Mouse (Mus musculus) embryonic facial prominence, embryonic 12.5 days (tissue): ENCODE measurements around the gene Efs. TPM values are rescaled to one million over a fixed set of nuclear protein-coding genes. Genes with fewer than 3 reads are reported as not detected.

ENCODE experiments used
- ATAC-seq: fragments of 200-750 bp; cut with Nextera tagmentation; 2 replicates; pipeline ENCODE4 v1.8.0; 2017; ENCODE audit not compliant: insufficient number of reproducible peaks, insufficient read depth, low FRiP score, low TSS enrichment
- H3K27ac ChIP-seq: fragments of 300-500 bp; sonication (generic); 2 replicates; pipeline ENCODE4 v1.5.1; 2016; ENCODE audit warnings: mild to moderate bottlenecking
- H3K27me3 ChIP-seq: fragments of 300-500 bp; sonication (generic); 2 replicates; pipeline ENCODE4 v1.6.1; 2016; ENCODE audit warnings: mild to moderate bottlenecking, moderate library complexity
- H3K36me3 ChIP-seq: fragments of 300-500 bp; sonication (generic); 2 replicates; pipeline ENCODE4 v1.6.1; 2016; ENCODE audit warnings: mild to moderate bottlenecking
- H3K4me1 ChIP-seq: fragments of 300-500 bp; sonication (generic); 2 replicates; pipeline ENCODE4 v1.6.1; 2016
- H3K4me2 ChIP-seq: fragments of 300-500 bp; sonication (generic); replicated peaks from 2 replicates; pipeline ENCODE4 v1.6.1; 2016; ENCODE audit warnings: mild to moderate bottlenecking, moderate library complexity
- H3K4me3 ChIP-seq: fragments of 300-500 bp; sonication (generic); 2 replicates; pipeline ENCODE4 v1.5.1; 2016; ENCODE audit warnings: mild to moderate bottlenecking
- H3K9ac ChIP-seq: fragments of 300-500 bp; sonication (generic); 2 replicates; pipeline ENCODE4 v1.6.1; 2016; ENCODE audit warnings: mild to moderate bottlenecking, moderate library complexity
- H3K9me3 ChIP-seq: fragments of 300-500 bp; sonication (generic); 2 replicates; pipeline ENCODE4 v1.6.1; 2016; ENCODE audit warnings: mild to moderate bottlenecking, moderate library complexity
- WGBS: fragments of 180-500 bp; shearing (Covaris S2); methylation state at CpG from one replicate; pipeline ENCODE4 v1.1.7; 2016; 5-methylcytosine and 5-hydroxymethylcytosine counted together
- polyA plus RNA-seq: library from polyadenylated mRNA; unstranded; fragments of >200 nt; fragmentation: Nextera tagmentation; extraction: Ambion mirVana; gene quantifications from 2 replicates; pipeline ENCODE4 v1.2.1, GENCODE M21; 2016

The Efs gene
- polyA plus RNA-seq, 1 experiment from 2014 or later: 49.3 TPM

GRCm38 (mm10) chr14:54912109-54912850, 13.6 kb downstream of the Efs start:
- no peaks in the 10 kb centered on the region for H3K9me3 ChIP-seq
- H3K9ac ChIP-seq: peak overlapping the region; percentile 94
- H3K36me3 ChIP-seq: peaks cover 52% of the 10 kb centered on the region
- peak overlapping the region; percentile 80 for H3K4me3 ChIP-seq
- H3K27ac ChIP-seq: peak overlapping the region; percentile 86
- H3K4me1 ChIP-seq: peaks cover 9% of the 10 kb centered on the region
- WGBS: 4% methylated on average over 57 of the region's 69 CpGs
- peak overlapping the region; percentile 86 for H3K4me2 ChIP-seq
- peak; percentile 49; the same call in 1 of the 2 replicates for ATAC-seq
- H3K27me3 ChIP-seq: no peaks in the 10 kb centered on the region

- Histone ChIP-seq H3K4me2 (no peak overlapping the region), H3K27me3 (no peaks in the 10 kb centered on the region), H3K9ac (peak overlapping the region; percentile 20), H3K36me3 (peaks cover 60% of the 10 kb centered on the region), H3K9me3 (no peaks in the 10 kb centered on the region), H3K27ac (no peak overlapping the region), H3K4me3 (no peak overlapping the region), H3K4me1 (peaks cover 9% of the 10 kb centered on the region)
- 80% methylated on average over 7 of the region's 7 CpGs for WGBS
- ATAC-seq: no peak
Measured at GRCm38 (mm10) chr14:54908682-54909081, 17.2 kb downstream of the Efs start.

- Histone ChIP-seq H3K4me3 (no peak overlapping the region), H3K36me3 (peaks cover 41% of the 10 kb centered on the region), H3K27ac (no peak overlapping the region), H3K9ac (no peak overlapping the region), H3K27me3 (no peaks in the 10 kb centered on the region), H3K4me1 (no peaks in the 10 kb centered on the region), H3K4me2 (no peak overlapping the region), H3K9me3 (no peaks in the 10 kb centered on the region)
- no peak for ATAC-seq
- WGBS: 82% methylated on average over 4 of the region's 4 CpGs
Measured at GRCm38 (mm10) chr14:54903641-54904040, 22.3 kb downstream of the Efs start.

GRCm38 (mm10) chr14:54900383-54900782, 25.5 kb downstream of the Efs start:
- 1% methylated on average over 3 of the region's 3 CpGs for WGBS
- H3K27ac ChIP-seq: no peak overlapping the region
- peak; percentile 43; the same call in 1 of the 2 replicates for ATAC-seq

GRCm38 (mm10) chr14:54897445-54897844, 28.5 kb downstream of the Efs start:
- WGBS: 55% methylated on average over 2 of the region's 2 CpGs
- no peaks in the 10 kb centered on the region for H3K27me3 ChIP-seq
- no peak for ATAC-seq
- H3K4me2 ChIP-seq: no peak overlapping the region
- H3K36me3 ChIP-seq: peaks cover 30% of the 10 kb centered on the region
- H3K4me3 ChIP-seq: no peak overlapping the region
- no peaks in the 10 kb centered on the region for H3K9me3 ChIP-seq
- H3K27ac ChIP-seq: no peak overlapping the region
- peaks cover 12% of the 10 kb centered on the region; the same call in 1 of the 2 replicates for H3K4me1 ChIP-seq
- H3K9ac ChIP-seq: no peak overlapping the region

More at GRCm38 (mm10) chr14:54900383-54900782, 25.5 kb downstream of the Efs start:
- Histone ChIP-seq H3K4me2 (no peak overlapping the region), H3K9ac (no peak overlapping the region), H3K9me3 (no peaks in the 10 kb centered on the region), H3K27me3 (no peaks in the 10 kb centered on the region), H3K4me1 (0 out of 2 replicates have a peak, but pooled peaks cover 7% of the 10 kb centered on the region), H3K36me3 (peaks cover 45% of the 10 kb centered on the region), H3K4me3 (no peak overlapping the region)

- H3K27me3 ChIP-seq: no peaks in the 10 kb centered on the region
- peaks cover 12% of the 10 kb centered on the region; the same call in 1 of the 2 replicates for H3K4me1 ChIP-seq
- under 1% methylated on average over 53 of the region's 54 CpGs for WGBS
- H3K4me2 ChIP-seq: peak overlapping the region; percentile 67
- peak overlapping the region; percentile 99 for H3K9ac ChIP-seq
- H3K36me3 ChIP-seq: peaks cover 30% of the 10 kb centered on the region
- H3K27ac ChIP-seq: peak overlapping the region; percentile 95
- no peaks in the 10 kb centered on the region for H3K9me3 ChIP-seq
- H3K4me3 ChIP-seq: peak overlapping the region; percentile 96
- peak; percentile 37 for ATAC-seq
Measured at GRCm38 (mm10) chr14:54894296-54895151, 31.4 kb downstream of the Efs start.

GRCm38 (mm10) chr14:54893651-54894181, 32.2 kb downstream of the Efs start:
- under 1% methylated on average over 38 of the region's 38 CpGs for WGBS
- Histone ChIP-seq H3K36me3 (peaks cover 30% of the 10 kb centered on the region), H3K4me3 (peak overlapping the region; percentile 96), H3K9ac (peak overlapping the region; percentile 99), H3K4me2 (peak overlapping the region; percentile 43), H3K4me1 (peaks cover 12% of the 10 kb centered on the region; the same call in 1 of the 2 replicates), H3K27ac (peak overlapping the region; percentile 95), H3K9me3 (no peaks in the 10 kb centered on the region), H3K27me3 (no peaks in the 10 kb centered on the region)
- ATAC-seq: peak; percentile 99

- Histone ChIP-seq H3K9ac (0 out of 2 replicates have a peak within 1 kb of the TSS, but pooled peaks have one; percentile 6), H3K27ac (peak within 1 kb of the TSS; percentile 73), H3K4me1 (peaks cover 12% of the 10 kb centered on the region; the same call in 1 of the 2 replicates), H3K4me2 (peak within 1 kb of the TSS; percentile 43), H3K9me3 (no peaks in the 10 kb centered on the region), H3K36me3 (peaks cover 17% of the 10 kb centered on the region), H3K27me3 (no peaks in the 10 kb centered on the region), H3K4me3 (peak within 1 kb of the TSS; percentile 96)
- 90% methylated on average over 3 of the region's 3 CpGs for WGBS
- no peak for ATAC-seq
Measured at GRCm38 (mm10) chr14:54892200-54892599, 33.7 kb downstream of the Efs start, which contains the start of gene Pabpn1. Gene Pabpn1 (plus strand): TSS chr14:54892500.

- Histone ChIP-seq H3K4me3 (no peak overlapping the region), H3K27ac (no peak overlapping the region), H3K9ac (0 out of 2 replicates have a peak overlapping the region, but pooled peaks have one; percentile 27), H3K4me2 (peak overlapping the region; percentile 84; the same call in 1 of the 2 replicates), H3K9me3 (no peaks in the 10 kb centered on the region), H3K4me1 (peaks cover 18% of the 10 kb centered on the region), H3K27me3 (no peaks in the 10 kb centered on the region), H3K36me3 (peaks cover 20% of the 10 kb centered on the region; the same call in 1 of the 2 replicates)
- no peak for ATAC-seq
- WGBS: 89% methylated on average over 11 of the region's 11 CpGs
Measured at GRCm38 (mm10) chr14:54885309-54885708, 40.6 kb downstream of the Efs start.

GRCm38 (mm10) chr14:54884022-54884712, 41.8 kb downstream of the Efs start:
- no peaks in the 10 kb centered on the region for H3K9me3 ChIP-seq
- H3K27ac ChIP-seq: peak overlapping the region; percentile 94
- H3K27me3 ChIP-seq: no peaks in the 10 kb centered on the region
- 0 out of 2 replicates have a peak, but pooled peaks have one; percentile 14 for ATAC-seq
- H3K36me3 ChIP-seq: peaks cover 20% of the 10 kb centered on the region; the same call in 1 of the 2 replicates
- peak overlapping the region; percentile 85 for H3K9ac ChIP-seq
- H3K4me2 ChIP-seq: peak overlapping the region; percentile 84
- peaks cover 18% of the 10 kb centered on the region for H3K4me1 ChIP-seq
- peak overlapping the region; percentile 66 for H3K4me3 ChIP-seq
- WGBS: 20% methylated on average over 21 of the region's 21 CpGs
